Mouse (Mus musculus): ENCODE measurements around the gene Vrtn.

Vrtn gene

DNA sequence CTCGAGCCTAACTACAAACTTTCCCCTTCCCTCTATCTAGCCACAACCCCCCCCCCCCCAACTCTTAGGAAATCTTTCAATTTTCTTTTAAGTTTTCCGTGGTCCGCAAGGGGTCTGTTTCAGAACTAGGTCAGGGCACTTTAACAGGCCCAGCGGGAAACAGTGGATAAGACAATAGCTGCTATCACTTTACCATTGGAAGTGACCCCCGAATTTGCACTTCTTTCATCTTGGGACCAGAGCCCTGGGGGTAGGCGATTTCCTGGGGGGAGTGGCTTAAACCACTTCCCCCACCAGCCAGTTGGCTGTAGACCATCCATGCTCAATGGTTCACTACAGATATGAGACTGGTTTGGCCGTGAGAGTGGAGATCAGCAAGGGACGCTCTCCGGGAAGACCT lies at the start of gene Vrtn:
Gene Vrtn (plus strand): TSS at position 366 of the 400 bp plus-strand sequence.
- DNase-seq (ENCODE audit: low spot score): no peak

DNA sequence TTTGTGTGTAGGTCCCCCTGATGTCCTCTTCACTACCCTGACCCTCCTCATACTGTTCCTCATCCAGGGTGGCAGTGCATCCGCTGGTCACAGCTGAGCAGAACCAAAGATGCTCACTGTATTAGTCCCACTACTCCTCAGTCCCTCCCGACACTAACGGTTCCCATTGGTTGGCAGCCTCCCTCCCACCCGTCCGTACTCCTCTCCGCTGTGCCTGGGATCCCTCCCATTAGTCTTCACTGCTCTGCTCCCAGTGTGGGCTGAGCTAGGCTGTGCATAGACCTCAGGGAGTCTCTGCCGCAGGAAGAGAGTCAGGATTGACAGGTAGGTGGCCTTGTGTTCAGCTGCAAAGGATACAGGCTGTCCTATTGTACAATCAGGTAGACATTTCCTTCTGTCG lies 42.5 kb upstream of the Vrtn start:
- no peak for DNase-seq (ENCODE audit: low spot score)

DNA sequence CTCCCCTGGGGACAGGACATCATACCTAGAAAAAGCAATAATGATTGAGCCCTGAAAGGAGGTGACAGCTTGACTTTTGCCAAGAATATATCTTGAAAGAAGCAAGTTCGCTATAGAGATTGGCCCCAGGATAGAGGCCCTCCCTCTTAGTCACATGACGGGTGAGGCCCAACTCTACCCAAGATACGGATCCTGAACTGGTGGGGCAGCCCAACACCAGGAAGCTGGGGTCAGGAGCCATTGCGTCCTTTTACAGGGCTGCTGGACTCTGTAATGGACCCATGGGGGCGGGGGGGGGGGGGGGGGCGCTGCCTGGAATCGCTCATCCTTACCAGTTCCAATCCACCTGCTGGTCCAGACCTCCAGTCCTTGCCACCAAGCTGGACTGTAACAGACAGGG lies 36.8 kb upstream of the Vrtn start:
- DNase-seq (ENCODE audit: low spot score): no peak

DNA sequence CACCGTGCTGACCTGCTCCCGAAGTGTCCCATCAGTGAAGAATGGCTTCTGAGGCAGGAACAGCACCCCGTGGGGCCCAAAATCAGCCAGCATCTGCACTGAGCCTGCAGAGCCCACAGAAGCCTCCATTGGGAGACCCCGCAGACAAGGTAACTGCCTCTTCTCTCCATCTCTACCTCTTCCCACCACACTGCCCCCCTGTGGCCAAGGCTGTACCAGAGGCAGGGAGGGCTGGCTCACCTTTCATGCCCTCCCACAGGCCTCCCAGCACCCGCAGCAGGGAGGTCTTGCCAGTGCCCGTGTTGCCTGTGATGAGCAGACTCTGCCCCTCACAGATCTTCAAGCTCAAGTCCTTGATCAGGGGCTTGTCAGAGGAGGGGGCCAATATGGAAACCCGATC lies 35.0 kb upstream of the Vrtn start:
- DNase-seq (ENCODE audit: low spot score): no peak

DNA sequence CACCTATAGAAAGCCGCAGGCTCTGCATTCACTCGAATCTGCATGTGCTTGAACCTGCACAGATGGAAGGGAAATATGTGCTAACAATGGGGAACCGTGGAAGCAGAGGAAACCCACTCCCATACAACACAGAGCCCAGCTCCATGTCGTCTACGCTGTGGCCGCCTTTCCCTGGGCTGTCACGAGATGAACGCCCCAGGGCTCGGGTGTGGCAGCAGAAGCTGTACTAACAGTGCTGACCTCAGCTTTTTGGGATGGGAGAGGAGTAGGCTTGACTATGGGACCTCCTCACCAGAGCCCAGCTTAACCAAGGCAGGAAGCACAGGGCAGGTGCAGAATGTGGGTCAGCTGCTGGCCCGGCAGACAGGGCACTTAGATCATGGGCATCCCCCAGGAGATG lies 29.1 kb upstream of the Vrtn start:
- DNase-seq (ENCODE audit: low spot score): no peak

DNA sequence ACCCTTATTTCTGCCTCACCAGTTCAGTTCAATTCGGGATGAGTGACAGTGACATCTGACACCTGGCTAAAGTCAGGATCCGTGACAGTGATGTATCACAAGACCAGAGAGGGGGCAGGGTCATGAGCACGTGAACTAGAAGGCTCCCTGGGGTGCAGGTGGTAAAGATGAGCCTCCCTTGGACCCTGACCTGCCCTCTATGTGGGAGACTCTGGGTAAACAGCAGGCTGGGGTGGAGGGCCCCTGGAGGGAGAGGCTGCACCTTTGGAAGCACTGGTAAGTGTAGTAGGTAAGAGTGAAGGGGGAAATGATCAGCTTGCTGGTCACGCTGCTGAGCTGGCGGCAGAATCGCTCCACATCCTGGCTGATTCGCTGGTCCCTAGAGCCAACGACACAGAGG lies 28.3 kb upstream of the Vrtn start:
- DNase-seq (ENCODE audit: low spot score): no peak

DNA sequence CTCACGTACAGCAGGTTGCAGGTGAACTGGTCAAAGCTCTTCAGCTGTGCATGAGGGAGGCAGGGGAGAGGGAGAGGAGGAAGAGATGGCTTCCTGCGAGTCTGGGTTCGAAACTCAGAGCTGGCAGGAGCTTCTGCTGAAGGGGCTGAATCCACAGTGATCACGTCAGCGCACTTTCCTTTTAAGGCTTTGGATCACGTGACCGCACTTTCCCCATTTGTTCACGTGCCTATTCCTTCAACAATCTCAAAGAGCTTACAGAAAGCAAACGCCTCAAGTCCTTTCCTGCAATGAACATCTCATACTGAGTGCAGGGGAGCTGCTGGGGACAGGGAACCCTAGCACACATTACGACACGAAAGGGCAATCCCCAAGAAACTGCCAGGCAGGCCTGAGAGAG lies 26.8 kb upstream of the Vrtn start:
- DNase-seq (ENCODE audit: low spot score): no peak

DNA sequence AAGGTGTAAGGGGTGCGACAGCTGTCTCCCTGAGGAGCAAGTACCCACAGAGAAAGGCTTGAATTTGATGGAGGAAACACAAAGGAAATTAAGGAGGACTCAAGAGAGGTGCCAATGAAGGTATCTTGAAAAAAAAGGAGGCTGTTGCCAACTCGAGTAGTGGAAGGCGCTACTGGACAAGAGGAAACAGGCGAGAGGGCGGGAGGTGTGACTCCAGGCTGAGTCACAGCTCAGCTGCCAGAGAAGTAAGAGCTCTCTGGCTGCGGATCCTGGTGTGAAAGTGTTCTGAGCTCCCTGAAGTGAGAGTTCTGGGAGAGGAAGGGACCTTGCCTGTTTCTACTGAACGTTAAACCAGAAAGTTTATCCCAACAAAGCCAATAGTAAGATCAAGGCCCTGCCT lies 26.3 kb upstream of the Vrtn start:
- no peak for DNase-seq (ENCODE audit: low spot score)

DNA sequence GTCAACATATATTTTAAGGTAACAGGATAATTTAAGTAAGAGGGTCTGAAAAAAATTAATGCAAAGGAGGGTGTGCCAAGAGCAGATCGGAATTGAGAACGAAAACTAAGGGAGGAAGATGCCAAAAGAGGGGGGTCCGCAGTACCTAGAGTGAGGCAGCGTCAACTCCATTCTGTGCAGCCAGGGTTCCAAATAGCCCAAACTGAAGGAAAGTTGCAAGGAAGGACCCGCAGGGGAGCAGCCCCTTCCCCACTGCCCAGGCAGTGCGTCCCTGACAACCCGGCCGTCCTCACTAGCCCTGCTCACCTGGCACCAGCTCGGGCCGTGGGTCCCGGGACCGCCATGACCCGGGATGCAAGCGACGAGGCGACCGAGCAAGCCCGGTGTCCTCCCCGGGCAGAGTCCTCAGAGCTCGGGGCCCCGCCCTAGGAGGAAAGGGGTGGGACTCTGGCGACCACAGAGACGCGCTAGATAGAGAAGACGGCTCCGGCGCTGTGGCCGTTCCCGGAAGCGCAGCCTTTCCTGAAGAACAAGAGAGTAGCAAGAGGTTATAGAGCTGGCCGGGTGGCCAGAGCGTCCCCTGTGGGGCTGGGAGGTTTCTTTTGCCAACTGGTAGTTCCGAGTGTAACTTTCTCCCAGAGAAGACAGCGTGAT lies 23.7 kb upstream of the Vrtn start, which contains the start of gene Abcd4:
Gene Abcd4 (minus strand): TSS at position 437 of the 654 bp plus-strand sequence.
- peak; percentile 96 for DNase-seq (ENCODE audit: low spot score)

DNA sequence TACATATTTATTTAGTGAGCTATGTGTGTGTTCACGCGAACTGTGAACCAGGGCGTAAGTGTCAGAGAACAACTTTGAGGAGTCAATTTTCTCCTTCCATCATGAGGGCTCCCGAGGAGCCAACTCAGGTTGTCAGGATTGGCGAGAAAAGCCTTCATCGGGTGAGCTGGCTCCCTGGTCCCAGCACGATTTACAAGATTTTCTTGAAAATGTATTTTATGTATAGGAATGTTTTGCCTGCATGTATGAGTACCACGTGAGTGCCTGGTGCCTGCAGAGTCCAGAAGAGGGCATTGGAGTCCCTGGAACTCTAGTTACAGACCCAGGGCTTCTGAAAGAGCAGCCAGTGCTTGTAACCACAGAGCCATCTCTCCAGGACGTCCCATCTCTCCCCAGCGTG lies 23.2 kb upstream of the Vrtn start:
- DNase-seq (ENCODE audit: low spot score): peak; percentile 34

DNA sequence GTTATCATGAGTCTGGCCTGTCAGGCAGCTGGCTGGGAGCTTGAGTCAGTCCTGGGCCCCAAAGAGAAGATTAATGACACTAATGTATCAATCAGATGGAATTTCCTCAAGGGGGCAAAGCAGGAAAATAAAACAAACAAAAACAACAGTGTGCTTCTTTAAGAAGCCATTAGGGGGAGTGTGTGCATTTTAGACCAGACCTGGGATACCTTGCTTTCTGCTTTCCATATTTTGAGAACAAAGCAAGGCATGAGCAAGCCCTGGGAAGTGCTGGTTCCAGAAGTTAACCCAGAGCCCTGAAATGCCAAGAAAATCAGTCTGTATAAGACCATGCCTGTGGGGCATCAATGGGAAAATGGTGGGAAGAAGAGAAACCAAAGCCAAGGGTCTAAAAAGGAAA lies 19.8 kb upstream of the Vrtn start:
- peak; percentile 36 for DNase-seq (ENCODE audit: low spot score)

DNA sequence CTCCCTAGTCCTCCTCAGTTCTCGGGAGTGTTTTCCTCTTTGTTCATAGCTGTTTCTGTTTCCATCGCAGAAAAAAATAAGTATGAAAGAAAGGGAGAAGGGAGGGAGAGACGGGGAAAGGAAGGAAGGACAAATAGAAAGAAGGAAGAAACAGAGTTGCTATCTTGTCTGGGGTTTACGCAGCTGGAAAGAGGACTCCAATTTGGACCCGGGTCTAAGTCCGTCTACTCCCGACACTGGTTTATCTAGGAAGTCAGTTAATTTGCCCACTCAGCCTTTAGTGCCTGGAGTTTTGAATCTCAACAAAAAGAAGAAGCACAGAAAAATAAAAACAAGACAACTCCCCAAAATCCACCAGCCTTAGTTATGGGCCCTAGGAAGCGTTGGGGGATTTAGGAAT lies 16.2 kb upstream of the Vrtn start:
- DNase-seq (ENCODE audit: low spot score): no peak

DNA sequence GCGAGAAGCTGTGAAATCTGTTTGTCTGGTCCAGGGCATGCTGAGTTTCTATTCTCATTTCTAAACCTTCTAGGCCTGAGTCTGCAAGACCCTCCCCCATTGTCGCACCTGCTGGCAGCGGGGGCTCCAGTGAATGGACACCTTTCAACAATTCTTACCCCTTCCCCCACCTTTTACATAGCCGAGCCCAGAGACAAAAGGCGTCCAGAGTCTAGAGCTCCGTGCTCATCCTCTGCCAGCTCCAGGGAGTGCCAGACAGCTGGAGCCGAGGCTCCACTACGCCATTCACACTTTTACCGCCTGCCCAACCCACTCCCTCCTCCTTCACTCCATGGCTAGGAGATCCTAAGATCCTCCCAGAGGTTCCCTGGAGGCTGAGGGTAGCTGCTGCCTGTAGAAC lies 15.7 kb upstream of the Vrtn start:
- DNase-seq (ENCODE audit: low spot score): peak; percentile 21

DNA sequence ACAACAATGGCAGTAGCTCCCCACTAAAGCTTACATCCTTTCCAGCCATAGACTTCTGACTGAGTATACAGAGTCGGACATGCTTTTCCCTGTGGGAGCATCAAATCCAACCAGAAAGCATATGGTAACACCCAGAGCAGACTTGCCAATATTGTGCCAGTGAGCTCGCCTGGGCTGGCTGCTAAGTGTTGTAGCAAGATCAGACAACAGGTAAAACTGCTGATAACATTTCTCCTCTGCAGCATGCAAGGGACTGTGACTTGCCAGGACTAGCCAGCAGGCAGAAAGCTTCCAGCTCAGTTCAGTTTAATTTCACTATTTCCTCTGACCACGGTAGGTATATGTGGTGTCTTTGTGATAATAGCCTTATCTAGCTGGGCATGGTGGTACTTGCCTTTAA lies 9.0 kb upstream of the Vrtn start:
- no peak for DNase-seq (ENCODE audit: low spot score)

DNA sequence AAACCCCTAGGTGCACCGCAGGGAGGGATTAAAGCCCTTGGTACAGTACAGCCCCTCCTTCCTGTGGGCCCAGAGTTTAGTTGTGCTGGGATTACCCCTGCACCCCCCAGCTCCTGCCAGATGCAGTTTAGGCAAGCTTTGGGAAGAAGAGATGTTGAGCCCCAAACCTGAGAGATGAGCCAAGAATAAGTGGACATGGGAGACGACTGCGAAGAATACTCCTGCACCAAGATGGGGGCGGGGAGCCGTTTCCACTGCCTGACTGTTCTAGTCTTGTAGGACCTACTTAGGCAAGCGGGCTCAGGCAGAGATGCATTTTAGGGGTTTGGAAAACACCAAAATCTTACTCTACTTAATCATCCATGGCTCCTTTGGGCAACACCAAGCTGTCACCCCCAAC lies 566 bp upstream of the Vrtn start:
- no peak for DNase-seq (ENCODE audit: low spot score)

DNA sequence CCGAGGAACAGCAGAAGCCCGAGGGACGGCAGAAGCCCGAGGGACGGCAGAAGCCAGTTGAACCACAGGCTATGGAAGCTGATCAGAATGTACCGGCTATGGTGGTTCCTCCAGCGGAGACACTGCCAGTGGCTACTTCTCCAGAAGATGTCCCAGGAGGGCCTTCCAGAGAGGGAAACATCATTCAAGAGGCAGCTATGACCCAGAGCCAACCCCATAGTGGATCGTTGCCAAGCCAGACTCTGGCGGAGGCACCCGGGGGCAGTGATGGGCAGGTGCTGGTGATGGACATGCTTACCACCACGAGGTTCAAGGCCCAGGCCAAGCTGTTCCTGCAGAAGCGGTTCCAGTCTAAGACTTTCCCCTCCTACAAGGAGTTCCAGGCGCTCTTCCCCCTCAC lies 9.4 kb downstream of the Vrtn start:
- DNase-seq (ENCODE audit: low spot score): no peak

DNA sequence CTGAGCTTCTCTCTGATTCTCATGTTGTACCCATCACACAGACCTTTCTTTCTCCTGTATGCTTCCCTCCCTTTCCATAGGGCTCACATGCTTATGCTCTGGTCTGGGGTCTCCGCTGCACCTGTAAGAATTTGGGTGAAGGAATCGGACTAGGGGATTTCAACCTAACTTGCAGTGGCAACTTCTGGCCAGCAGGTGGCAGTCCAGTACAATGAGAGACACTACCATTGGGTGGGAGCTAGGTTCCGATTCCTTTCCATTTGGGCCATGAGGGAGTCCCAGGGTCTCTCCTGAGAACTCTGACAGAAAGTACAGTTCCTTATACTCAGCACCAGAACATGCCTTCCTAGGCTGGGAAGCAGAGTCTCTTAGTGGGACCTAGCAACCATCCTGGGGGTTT lies 13.1 kb downstream of the Vrtn start:
- peak; percentile 81 for DNase-seq (ENCODE audit: low spot score)

DNA sequence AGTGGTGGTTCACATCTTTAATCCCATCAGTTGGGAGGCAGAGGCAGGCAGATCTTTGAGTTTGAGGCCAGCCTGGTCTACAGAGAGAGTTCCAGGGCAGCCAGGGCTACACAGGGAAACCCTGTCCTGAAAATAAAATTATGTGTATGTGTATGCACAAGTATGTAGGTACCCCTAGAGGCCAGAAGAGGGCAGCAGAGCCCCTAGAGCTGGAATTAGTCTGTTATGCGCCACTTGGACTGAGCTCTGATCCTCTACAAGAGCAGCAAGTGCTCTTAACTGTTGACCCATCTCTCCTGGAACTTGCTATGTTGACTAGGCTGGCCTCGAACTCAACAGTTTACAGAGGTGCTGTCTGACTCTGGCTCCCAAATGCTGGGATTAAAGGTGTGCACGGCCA lies 29.7 kb downstream of the Vrtn start:
- DNase-seq (ENCODE audit: low spot score): peak; percentile 34

DNA sequence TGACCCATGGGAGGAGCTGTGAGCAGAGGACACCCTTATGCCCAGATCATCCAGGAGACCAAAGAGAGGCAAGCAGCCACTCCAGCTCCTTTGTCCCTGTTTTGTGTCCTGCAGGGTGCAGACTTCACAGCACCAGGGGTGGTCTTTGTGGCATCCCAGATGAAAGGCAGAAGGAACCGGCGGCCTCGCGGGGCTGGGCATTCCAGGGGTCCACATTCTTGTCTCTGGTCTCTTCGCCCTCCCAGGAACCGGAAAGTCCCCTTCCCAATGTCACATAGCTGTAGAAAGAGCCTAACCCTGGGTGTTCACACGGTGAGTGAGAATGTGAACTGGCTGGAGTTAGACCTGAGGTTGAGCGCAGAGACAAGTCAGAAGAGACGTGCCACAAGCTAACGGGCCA lies 30.8 kb downstream of the Vrtn start:
- DNase-seq (ENCODE audit: low spot score): no peak

DNA sequence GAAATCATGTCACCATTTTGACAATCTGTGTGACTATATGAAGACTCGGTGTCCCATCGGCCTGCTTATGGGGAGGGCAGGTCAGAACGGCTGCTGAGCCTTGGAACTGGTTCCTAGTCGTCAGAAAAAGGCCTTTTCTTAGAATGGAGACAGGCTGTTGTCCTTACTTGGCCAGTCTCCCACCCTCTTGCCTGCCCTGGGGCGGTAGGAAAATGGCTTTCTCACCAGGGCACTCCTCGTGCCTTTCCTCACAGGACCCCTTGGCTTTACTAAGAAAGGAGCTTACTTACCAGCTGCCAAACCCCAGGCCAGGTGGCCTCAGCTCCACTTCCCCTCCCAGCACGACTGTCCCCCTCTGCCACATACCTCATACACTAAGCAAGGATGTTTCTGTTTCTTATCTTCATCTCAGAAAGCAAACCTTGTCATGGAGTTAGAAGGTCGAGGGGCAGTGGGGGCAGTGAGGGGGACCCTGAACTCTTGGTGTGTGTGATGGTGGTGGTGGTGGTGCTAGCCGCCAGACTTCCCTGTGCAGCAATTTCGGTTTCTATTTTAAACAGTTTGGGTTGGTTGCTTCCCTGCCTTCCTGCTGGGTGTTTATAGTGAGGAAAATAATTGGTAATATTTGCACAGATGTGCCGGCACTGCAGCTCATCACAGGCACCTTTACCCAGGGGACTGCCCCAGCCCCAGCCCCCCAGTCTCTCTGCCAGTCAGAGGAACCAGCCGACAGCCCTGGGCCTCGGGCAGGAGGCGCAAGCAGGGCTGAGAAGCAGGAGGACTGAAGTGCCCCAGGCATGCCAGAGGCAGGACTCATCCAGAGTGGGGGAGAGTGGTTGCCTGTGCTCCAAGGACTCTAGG lies 34.1 kb downstream of the Vrtn start:
- DNase-seq (ENCODE audit: low spot score): no peak

DNA sequence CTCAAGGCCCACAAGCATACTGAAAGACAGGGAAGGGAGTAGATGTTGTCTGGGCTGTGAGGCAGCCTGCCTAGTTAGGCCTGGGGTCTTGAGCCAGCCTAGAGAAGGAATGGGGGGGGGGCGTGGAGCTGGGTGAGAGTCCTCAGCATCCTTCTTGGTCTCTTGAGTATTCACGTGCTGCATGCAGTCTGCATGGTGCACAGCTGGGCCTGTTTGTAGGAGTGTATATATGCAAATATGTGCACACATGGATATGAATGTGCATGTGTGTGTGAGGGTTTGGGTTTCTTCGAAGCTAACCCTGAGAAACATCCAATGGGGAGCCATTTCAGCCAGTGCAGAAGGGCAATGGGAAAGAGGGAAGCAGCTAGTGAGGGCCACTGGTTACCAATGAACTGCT lies 35.2 kb downstream of the Vrtn start:
- no peak for DNase-seq (ENCODE audit: low spot score)

DNA sequence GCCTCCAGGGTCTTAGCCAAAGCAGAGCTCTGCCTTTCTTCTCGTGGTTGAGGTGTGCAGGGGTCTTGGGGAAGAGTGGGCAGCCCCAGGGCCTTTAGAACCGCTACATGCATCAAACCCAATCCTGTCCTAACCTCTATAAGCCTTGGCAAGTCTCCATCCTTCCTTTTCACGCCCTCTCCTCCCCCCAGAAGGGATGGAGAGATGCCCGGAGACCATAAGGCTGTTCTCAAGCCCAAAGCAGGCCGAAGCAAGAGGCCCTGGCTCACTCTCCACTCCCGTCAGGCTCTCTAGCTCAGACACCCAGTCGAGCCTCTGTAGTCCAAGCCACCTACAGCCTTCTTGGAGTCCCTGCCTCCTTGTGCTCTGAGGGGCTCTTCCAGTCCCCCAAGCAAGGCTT lies 43.8 kb downstream of the Vrtn start:
- no peak for DNase-seq (ENCODE audit: low spot score)

DNA sequence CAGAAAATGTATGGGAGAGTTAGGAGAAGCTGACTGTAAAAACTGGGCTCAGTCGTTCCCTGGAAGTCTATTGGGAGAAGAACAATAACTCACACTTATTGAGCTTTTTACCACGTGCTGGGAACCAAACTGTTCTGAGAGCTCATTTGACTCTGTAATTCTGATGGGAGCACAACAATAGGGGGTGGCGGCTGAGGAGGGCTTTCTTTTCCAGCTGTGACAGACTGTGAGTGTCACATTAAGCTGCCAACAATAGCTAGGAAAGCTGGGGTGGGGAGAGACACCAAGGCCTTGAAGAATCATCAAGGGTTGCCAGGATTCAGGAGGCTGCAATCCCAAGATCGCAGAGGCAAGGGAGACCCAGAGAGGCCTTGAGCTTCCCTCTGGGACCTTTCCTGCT lies 45.4 kb downstream of the Vrtn start:
- no peak for DNase-seq (ENCODE audit: low spot score)

DNA sequence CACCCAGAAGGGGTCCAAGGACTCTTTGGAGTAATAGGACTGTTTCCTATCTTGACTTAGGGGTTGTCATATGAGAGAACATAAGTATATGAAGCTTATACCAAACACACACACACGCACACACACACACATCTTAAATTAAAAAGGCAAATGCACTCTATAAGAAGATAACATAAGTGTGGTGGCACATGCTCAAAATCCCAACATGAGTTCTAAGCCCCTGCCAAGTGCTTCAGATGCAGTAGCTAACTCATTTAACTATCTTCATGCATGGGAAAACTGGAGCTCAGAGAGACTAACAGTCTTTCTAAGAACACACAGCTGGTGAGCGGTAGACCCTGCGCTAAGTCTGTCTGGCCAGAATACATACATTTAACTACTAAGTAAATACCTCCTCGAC lies 46.7 kb downstream of the Vrtn start:
- DNase-seq (ENCODE audit: low spot score): no peak

Measured in embryo, embryonic 10 days (tissue).